ENCODE assay signal across 18 mouse cellular contexts in the genomic region with DNA sequence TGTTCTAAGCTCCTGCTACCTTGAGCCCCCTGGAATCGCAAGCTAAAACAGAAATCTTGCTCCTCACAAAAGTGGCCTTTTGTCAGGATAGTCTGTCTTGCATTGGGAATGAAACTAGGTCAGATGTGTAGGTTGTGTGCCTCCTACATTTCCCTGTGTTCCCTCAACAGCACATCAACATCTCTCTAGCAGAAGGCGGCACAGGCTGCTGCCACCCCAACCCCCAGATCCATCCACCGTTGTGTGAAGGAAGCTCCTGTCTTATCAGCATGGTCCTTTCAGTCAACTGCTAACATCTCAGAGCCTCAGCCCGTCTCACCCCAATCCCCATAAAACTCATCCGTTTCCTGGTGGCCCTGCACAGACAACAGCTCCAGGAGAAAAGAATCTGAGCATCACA.
"Had no signal": no experiment of that assay in that cellular context is flagged by ENCODE, and none has a peak within 500 bp of the region (broad histone marks: within the 10 kb centered on the region; RNA-seq: fewer than 3 reads in every experiment).

No protein-coding gene starts in this region.

- DNase-seq: kidney, adult 2 months; kidney, postnatal 25 days; liver; liver, embryonic 13.5 days; lung, embryonic 14.5 days; spleen, adult 18-20 months; thymus, adult 18-20 months; thymus, postnatal 36 days had no signal

- H3K9ac ChIP-seq: limb, embryonic 13.5 days; liver, embryonic 13.5 days; lung, embryonic 14.5 days; midbrain, embryonic 12.5 days; midbrain, embryonic 15.5 days; neural tube, embryonic 12.5 days; neural tube, embryonic 15.5 days; stomach, embryonic 15.5 days had no signal

- H3K27ac ChIP-seq: limb, embryonic 10.5 days; limb, embryonic 13.5 days; liver, embryonic 13.5 days; macrophage; midbrain, embryonic 12.5 days; midbrain, embryonic 15.5 days; neural tube, embryonic 12.5 days; neural tube, embryonic 15.5 days; stomach, embryonic 15.5 days had no signal

- H3K9me3 ChIP-seq: limb, embryonic 10.5 days; limb, embryonic 13.5 days; liver, embryonic 13.5 days; midbrain, embryonic 12.5 days; midbrain, embryonic 15.5 days; neural tube, embryonic 12.5 days; neural tube, embryonic 15.5 days; stomach, embryonic 15.5 days had no signal

- ATAC-seq: intestine, postnatal 0 days; lung, postnatal 0 days; midbrain, embryonic 15.5 days had no signal

- H3K4me3 ChIP-seq: limb, embryonic 10.5 days; limb, embryonic 13.5 days; liver, embryonic 13.5 days; midbrain, embryonic 12.5 days; midbrain, embryonic 15.5 days; neural tube, embryonic 12.5 days; neural tube, embryonic 15.5 days; stomach, embryonic 15.5 days had no signal

- H3K27me3 ChIP-seq: liver, embryonic 13.5 days; midbrain, embryonic 12.5 days; midbrain, embryonic 15.5 days; neural tube, embryonic 12.5 days; neural tube, embryonic 15.5 days; stomach, embryonic 15.5 days had no signal

- H3K36me3 ChIP-seq: limb, embryonic 10.5 days; limb, embryonic 13.5 days; liver, embryonic 13.5 days; midbrain, embryonic 12.5 days; midbrain, embryonic 15.5 days; neural tube, embryonic 12.5 days; neural tube, embryonic 15.5 days; stomach, embryonic 15.5 days had no signal

- H3K4me2 ChIP-seq: limb, embryonic 13.5 days; liver, embryonic 13.5 days; lung, embryonic 14.5 days; midbrain, embryonic 12.5 days; midbrain, embryonic 15.5 days; neural tube, embryonic 12.5 days; neural tube, embryonic 15.5 days; stomach, embryonic 15.5 days had no signal
